Mouse (Mus musculus): ENCODE measurements at regions not wholly inside any gene's neighbourhood (a gene's known extent, or its start where the extent isn't known, plus 50 kb on each side); places are given as distances from the start of the nearest gene placed in this dataset.

DNA sequence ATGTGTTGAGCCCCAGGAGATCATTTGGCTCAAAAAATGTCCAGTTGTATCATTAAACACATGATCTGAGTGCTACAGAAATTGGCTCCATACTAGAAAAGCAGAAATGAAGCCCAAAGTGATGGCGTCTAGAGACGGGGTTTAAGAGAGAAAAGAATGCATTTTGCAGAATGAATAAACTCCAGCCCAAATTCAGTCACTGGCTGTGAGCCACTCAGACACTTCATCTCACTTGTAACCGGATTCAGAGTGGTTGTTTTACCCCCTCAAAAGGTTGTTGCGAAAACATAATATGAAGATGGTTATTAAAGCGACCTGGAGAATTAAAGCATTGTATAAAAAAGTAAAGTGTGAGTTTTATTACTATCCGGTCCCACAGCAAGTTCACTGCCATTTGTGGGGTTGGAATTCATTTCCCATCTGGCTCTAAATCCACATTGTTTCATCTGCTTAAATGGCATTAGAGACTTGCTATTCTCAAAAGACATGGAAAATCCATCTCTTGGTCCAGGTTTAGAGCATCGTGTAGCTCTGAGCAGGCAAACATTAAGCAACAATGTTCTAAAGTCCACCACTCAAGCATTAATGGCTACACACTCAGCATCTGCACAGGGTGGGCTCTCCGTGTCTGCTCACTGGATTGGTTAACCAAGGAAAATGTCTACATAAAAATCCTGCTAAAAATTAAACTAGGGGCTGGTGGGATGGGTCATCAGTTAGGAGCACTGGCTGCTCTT is 390.9 kb downstream of the Cd83 start:
- Histone ChIP-seq H3K4me1 (replicated peaks; ENCODE audit: insufficient read depth, low read length) (no peaks in the 10 kb centered on the region), H3K9me3 (replicated peaks; ENCODE audit: low read length) (no peaks in the 10 kb centered on the region), H3K4me2 (ENCODE audit: low read length) (no peak overlapping the region), H3K36me3 (ENCODE audit: insufficient read depth, low read length) (no peaks in the 10 kb centered on the region), H3K4me3 (replicated peaks; ENCODE audit: low read depth, low read length) (no peak overlapping the region), H3K9ac (ENCODE audit: low read depth, low read length) (no peak overlapping the region), H3K27me3 (ENCODE audit: insufficient read depth, low read length) (no peaks in the 10 kb centered on the region), H3K27ac (no peak overlapping the region)
- ATAC-seq (replicated peaks; ENCODE audit: low FRiP score, low read depth) (no peak), DNase-seq (ENCODE audit: low spot score) (no peak)
- 83% methylated on average over 8 of the region's 8 CpGs for WGBS
- no peak for TF ChIP-seq CTCF (IDR thresholded peaks at IDR 0.05; ENCODE audit: low read depth)

DNA sequence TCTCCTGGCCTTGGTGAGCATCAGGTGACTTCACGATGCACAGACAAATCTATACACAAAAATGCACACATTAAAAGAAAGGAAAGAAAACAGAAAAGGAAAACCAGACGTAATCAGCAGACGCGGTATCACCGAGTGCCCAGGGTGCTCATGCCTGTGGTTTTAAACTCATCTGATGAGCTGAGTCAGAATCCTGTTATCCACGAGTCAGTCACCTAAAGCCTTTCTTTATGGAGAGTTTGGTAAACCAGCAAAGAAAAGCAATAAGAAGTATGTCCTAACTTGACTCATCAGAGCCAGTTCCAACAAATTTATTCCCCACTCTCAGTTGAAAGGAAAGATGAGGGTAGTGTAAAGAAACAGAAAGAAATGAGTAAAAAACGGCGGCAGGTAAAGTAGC is 391.5 kb downstream of the Cd83 start:
- Histone ChIP-seq H3K9me3 (replicated peaks; ENCODE audit: low read length) (no peaks in the 10 kb centered on the region), H3K4me2 (ENCODE audit: low read length) (no peak overlapping the region), H3K4me1 (replicated peaks; ENCODE audit: insufficient read depth, low read length) (no peaks in the 10 kb centered on the region), H3K36me3 (ENCODE audit: insufficient read depth, low read length) (no peaks in the 10 kb centered on the region), H3K9ac (ENCODE audit: low read depth, low read length) (no peak overlapping the region), H3K27me3 (ENCODE audit: insufficient read depth, low read length) (no peaks in the 10 kb centered on the region), H3K27ac (no peak overlapping the region), H3K4me3 (replicated peaks; ENCODE audit: low read depth, low read length) (no peak overlapping the region)
- DNase-seq (ENCODE audit: low spot score) (no peak), ATAC-seq (replicated peaks; ENCODE audit: low FRiP score, low read depth) (no peak)
- WGBS, result 90% methylated on average over 8 of the region's 8 CpGs
- no peak for TF ChIP-seq CTCF (IDR thresholded peaks at IDR 0.05; ENCODE audit: low read depth)

DNA sequence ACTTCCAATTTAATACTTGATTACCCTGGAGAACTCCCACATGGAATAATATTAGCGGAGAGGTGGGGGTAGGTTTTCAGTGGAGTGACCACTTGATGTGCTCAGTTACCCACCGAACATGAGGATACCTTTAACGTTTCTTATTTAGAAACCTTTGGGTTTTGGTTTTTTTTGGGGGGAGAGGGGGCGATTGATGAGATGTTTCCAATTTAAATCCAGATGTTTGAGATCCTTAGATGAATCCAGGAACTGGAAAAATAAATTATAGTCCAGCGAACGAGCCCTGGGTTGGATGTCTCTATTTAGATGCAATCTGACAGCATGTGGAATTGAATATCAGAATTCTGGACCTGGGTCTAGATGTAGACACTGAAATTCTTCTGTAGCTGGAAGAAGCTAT is 393.4 kb downstream of the Cd83 start:
- ATAC-seq (replicated peaks; ENCODE audit: low FRiP score, low read depth), result no peak
- WGBS, result 47% methylated on average over 6 of the region's 6 CpGs
- Histone ChIP-seq H3K27me3 (ENCODE audit: insufficient read depth, low read length) (no peaks in the 10 kb centered on the region), H3K4me1 (replicated peaks; ENCODE audit: insufficient read depth, low read length) (no peaks in the 10 kb centered on the region), H3K9me3 (replicated peaks; ENCODE audit: low read length) (no peaks in the 10 kb centered on the region), H3K27ac (no peak overlapping the region), H3K4me3 (replicated peaks; ENCODE audit: low read depth, low read length) (no peak overlapping the region), H3K36me3 (ENCODE audit: insufficient read depth, low read length) (no peaks in the 10 kb centered on the region), H3K9ac (ENCODE audit: low read depth, low read length) (no peak overlapping the region), H3K4me2 (ENCODE audit: low read length) (no peak overlapping the region)
- DNase-seq (ENCODE audit: low spot score), result no peak
- no peak for TF ChIP-seq CTCF (IDR thresholded peaks at IDR 0.05; ENCODE audit: low read depth)

DNA sequence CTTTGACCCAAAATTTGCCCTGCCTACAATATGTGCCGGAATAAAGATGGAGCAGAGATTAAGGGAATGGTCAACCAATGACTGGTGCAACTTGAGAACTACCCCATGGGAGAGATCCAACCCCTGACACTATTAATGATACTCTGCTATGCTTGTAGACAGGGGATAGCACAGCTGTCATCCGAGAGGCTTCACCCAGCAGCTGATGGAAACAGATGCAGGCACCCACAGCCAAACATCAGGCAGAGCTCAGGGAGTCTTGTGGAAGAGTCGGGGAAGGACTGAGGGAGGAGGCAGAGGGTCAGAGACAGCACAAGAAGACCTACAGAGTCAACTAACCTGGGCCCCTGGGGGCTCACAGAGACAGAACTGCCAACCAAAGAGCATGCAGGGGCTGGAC is 395.8 kb downstream of the Cd83 start:
- Histone ChIP-seq H3K4me3 (replicated peaks; ENCODE audit: low read depth, low read length) (no peak overlapping the region), H3K9me3 (replicated peaks; ENCODE audit: low read length) (no peaks in the 10 kb centered on the region), H3K27ac (no peak overlapping the region), H3K27me3 (ENCODE audit: insufficient read depth, low read length) (no peaks in the 10 kb centered on the region), H3K9ac (ENCODE audit: low read depth, low read length) (no peak overlapping the region), H3K4me2 (ENCODE audit: low read length) (no peak overlapping the region), H3K36me3 (ENCODE audit: insufficient read depth, low read length) (no peaks in the 10 kb centered on the region), H3K4me1 (replicated peaks; ENCODE audit: insufficient read depth, low read length) (no peaks in the 10 kb centered on the region)
- no peak for DNase-seq (ENCODE audit: low spot score)
- TF ChIP-seq CTCF (IDR thresholded peaks at IDR 0.05; ENCODE audit: low read depth), result no peak
- 50% methylated on average over 3 of the region's 3 CpGs for WGBS
- no peak for ATAC-seq (replicated peaks; ENCODE audit: low FRiP score, low read depth)

DNA sequence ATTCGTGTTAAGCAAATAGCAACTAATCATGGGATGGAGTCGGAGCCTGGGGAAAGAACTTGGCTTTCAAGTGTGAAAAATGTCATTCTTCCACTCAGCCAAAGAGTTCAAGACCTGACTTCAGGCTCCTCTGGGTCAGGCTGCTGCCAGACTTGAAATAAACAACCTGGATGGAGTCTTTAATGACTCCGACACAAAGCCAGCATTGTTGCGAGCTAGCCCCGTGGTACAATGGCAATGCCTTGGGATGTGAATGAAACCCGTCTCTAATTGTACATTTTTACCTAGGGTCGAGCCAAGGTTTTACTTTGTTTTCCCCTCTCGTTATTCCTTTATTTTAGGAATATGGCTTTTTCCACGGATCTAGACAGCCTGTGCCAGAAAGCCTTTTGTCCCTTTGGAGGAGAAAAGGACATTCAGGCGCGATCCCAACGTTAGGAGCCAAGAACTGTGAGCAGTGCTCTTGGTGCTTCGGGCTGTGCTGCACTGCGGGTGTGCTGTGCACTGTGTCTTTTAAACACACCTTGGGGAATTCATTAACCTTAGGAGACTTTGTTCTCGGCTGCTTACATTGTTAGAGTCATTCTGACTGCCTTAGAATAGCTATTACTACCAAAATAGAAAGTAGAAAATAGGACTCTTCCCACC is 398.1 kb downstream of the Cd83 start:
- Histone ChIP-seq H3K4me2 (ENCODE audit: low read length) (0 out of 2 replicates have a peak overlapping the region, but pooled peaks have one; percentile 6), H3K9ac (ENCODE audit: low read depth, low read length) (no peak overlapping the region), H3K36me3 (ENCODE audit: insufficient read depth, low read length) (no peaks in the 10 kb centered on the region), H3K9me3 (replicated peaks; ENCODE audit: low read length) (no peaks in the 10 kb centered on the region), H3K4me1 (replicated peaks; ENCODE audit: insufficient read depth, low read length) (no peaks in the 10 kb centered on the region), H3K27ac (no peak overlapping the region), H3K4me3 (replicated peaks; ENCODE audit: low read depth, low read length) (no peak overlapping the region), H3K27me3 (ENCODE audit: insufficient read depth, low read length) (no peaks in the 10 kb centered on the region)
- ATAC-seq (replicated peaks; ENCODE audit: low FRiP score, low read depth) (no peak), DNase-seq (ENCODE audit: low spot score) (peak; percentile 68)
- no peak for TF ChIP-seq CTCF (IDR thresholded peaks at IDR 0.05; ENCODE audit: low read depth)
- WGBS, result 32% methylated on average over 15 of the region's 15 CpGs

DNA sequence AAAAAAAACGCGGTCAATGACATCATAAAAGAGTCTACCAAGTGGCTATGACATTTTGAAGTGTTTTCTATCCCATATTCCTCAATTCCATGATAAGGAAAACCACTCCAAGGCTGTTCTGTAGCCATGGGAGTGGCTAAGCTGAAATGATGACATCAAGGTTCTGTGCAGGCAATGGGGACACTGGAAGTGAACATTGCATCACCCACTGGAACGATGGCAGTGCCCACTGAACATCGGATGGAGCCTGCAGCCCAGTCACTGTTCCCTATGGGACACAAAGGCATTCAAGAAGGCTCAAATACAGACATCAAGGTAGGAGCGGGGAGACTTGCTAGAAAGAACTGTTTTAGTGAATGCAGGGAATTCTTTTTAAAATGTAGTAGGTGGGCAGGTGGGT is 410.8 kb downstream of the Cd83 start:
- Histone ChIP-seq H3K4me1 (replicated peaks; ENCODE audit: insufficient read depth, low read length) (no peaks in the 10 kb centered on the region), H3K36me3 (ENCODE audit: insufficient read depth, low read length) (no peaks in the 10 kb centered on the region), H3K4me3 (replicated peaks; ENCODE audit: low read depth, low read length) (no peak overlapping the region), H3K4me2 (ENCODE audit: low read length) (no peak overlapping the region), H3K27ac (no peak overlapping the region), H3K9me3 (replicated peaks; ENCODE audit: low read length) (no peaks in the 10 kb centered on the region), H3K27me3 (ENCODE audit: insufficient read depth, low read length) (no peaks in the 10 kb centered on the region), H3K9ac (ENCODE audit: low read depth, low read length) (no peak overlapping the region)
- TF ChIP-seq CTCF (IDR thresholded peaks at IDR 0.05; ENCODE audit: low read depth), result no peak
- WGBS, result 95% methylated on average over 5 of the region's 5 CpGs
- ATAC-seq (replicated peaks; ENCODE audit: low FRiP score, low read depth) (no peak), DNase-seq (ENCODE audit: low spot score) (no peak)

Data from kidney, postnatal 0 days (tissue).